Mouse (Mus musculus): Measurements from ENCODE around the gene Diaph3.
A peak's percentile ranks its signal among the peaks of the same experiment; 100 is the strongest.

Gene Diaph3

DNA sequence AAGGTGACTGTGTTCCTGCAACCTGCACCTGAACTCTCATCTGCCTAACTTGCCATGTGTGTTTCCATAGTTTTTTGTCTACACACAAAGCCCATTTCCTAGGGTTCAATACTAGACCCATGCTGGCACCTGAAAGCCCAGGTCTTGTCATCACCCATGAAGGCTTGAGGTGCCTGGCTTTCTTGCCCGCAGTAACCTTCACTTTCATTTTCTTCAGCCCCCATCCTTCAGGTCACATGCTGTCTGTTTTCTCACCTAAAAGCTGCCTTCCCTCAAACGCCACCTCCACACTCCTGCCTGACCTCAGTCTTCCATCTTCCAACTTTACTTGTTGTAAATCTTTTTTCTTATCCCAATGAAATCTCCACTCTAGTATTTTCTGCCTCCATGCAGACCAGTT is 61.3 kb downstream of the Diaph3 start:
- no peak for DNase-seq

DNA sequence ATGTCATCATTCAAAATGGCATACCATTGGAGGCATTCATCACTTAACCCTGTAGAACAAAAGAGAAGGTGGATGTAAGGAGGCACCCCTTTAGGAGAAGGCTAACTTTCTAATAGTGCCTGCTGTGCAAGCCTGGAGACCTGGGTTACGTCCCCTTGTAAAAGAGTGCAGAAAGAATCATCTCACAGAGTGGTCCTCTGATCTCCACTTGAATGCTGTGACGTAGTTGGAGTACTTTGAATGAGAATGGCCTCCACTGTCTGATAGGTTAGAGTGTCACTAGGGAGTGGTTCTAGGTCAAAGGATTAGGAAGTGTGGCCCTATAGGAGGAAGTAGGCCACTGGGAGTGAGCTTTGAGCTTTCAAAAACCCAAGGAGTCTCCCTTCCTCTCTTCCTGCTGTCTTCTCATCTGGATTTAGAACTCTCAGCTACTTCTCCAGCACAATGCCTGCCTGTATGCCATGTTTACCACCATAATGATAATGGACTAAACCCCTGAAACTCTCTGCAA is 66.0 kb downstream of the Diaph3 start:
- DNase-seq, result no peak

DNA sequence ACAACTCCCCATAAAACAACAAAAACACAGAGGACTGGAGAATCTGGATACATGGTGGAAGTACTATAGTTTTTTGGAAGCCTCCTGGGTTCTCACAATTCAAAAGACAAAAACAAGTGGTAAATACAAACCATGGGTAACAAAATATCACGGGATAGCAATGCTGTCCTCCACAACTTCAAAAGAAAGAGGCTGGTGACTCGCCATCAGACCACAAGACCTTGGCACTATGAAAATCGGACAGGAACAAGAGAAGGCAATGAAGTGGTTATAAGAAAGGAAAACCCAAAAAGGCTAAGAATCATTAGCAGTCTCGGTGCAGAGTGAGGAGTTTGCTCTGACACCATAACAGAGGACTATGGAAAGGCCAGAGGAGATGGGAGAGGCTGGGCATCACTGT is 76.8 kb downstream of the Diaph3 start:
- DNase-seq, result no peak

DNA sequence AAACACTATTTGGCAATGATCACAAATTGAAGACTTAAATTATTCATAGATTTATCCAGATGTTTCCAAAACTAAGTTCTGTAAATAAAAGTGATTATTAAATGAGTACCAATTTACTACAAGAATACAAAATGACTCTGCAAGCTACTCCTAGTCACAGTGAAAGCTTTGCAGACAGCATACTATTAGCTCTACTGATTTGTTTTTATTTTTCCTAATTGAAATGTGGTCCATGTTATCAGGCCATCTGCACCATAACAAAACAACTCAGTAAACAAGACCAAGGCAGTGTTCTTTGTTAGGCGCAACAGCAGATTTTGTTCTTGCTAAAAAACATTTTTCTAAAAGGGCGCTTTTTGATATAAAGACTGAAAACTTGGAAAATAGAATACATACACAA is 84.9 kb downstream of the Diaph3 start:
- no peak for DNase-seq

GRCm38 (mm10) chr14:87051187-87051586 is 89.8 kb downstream of the Diaph3 start:
- no peak for DNase-seq

- no peak for DNase-seq
Observed at GRCm38 (mm10) chr14:87044401-87044806, 96.6 kb downstream of the Diaph3 start.

DNA sequence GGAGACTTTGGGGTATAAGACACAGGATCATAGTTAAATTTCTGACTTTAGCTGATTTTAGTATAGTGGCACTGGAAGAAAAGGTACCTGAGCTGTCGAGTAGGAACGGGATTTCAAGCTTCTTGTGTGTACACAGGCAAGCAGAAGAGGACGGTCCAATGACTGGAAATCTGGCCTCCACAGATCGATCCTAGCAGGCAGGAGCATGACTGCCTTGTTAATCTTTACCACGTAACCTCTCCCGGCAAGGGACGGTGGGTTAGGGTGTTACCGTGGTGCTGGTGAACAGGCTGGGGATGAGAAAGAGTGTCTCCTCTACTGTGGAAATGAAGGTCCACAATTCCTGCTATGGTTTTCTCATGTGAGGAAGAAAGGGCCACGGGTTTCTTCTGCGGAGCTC is 120.8 kb downstream of the Diaph3 start:
- DNase-seq, result no peak

DNA sequence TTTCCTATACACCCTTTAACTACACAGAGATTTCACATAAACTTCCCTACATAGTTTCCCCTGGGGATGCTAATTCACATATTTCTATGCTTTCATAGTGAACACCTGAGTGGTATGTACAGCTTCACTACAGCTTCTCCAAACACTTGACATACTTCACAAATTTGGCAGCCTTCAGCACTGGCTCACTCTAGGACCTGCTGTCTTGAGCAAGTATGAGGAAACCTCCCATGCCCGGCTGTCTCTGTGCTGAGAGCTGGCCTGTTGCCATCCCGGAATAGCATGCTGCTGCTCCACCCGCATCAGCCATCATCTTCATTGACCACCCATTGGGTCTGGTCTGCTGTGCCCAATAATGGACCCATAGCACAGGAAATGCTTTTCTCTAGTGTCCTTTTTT is 121.3 kb downstream of the Diaph3 start:
- peak; percentile 11 to 20 for DNase-seq

- no peak for DNase-seq
Observed at GRCm38 (mm10) chr14:86997318-86997717, 143.7 kb downstream of the Diaph3 start.

- DNase-seq, result no peak
Observed at GRCm38 (mm10) chr14:86951169-86951568, 189.9 kb downstream of the Diaph3 start.

GRCm38 (mm10) chr14:86937953-86938352 is 203.1 kb downstream of the Diaph3 start:
- no peak for DNase-seq

- no peak for DNase-seq
Observed at GRCm38 (mm10) chr14:86936424-86936823, 204.6 kb downstream of the Diaph3 start.

GRCm38 (mm10) chr14:86930763-86931162 is 210.3 kb downstream of the Diaph3 start:
- no peak for DNase-seq

DNA sequence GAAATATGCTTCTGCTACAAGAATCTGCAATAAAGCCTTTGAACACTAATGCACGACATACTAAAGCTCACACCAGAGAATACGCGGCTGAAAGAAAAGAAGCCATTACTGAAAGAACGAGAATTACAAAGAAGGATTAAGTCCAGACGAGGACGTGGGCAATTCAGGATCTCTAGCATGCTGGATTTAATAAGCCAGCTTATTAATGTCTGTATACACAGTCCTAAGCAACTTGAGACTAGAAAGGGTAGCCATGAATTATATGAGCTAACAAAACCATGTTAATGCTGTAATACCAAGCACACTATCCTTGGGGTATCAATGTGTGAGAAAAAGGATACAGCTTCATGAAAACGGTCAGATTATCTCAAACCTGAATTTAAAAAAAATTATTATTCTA is 214.2 kb downstream of the Diaph3 start:
- DNase-seq, result no peak

- no peak for DNase-seq
Observed at GRCm38 (mm10) chr14:86898898-86899297, 242.1 kb downstream of the Diaph3 start.

DNA sequence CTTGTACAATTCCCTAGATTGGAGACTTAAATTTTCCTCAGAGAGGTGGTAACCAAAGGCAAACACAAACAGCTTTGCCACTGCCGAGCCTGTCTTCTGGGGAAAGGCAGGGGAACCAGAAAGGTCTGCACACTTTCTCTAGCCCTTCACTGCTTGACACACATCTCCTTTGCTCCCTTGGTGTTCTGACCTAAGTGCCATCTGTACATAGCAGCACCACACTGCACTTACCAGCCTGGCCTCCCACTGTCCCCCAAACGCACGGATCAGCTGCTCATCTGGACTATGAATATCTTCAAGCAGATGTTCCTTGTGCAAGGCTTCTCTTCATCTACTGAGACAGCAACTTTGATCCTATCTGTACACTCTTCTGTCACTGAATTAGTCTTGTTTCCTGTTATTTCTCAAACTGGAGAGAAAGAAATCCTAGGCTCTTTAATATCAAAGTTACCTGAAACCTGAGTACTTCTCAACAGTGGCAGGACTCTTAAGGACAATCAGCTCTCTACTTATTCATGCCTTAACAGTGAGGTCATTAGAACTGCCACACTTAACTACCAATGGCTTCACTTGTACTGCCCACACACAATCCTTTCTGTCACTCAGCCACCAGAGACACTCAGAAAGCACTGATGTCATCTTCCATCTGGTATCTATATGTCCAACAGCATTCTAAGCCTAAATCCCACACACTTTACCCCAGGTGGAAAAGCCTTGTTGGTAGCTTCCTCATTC is 251.8 kb downstream of the Diaph3 start:
- no peak for DNase-seq

GRCm38 (mm10) chr14:86885417-86886098 is 255.5 kb downstream of the Diaph3 start:
- DNase-seq, result no peak

GRCm38 (mm10) chr14:86869536-86869935 is 271.5 kb downstream of the Diaph3 start:
- DNase-seq, result peak; percentile 8 to 13

DNA sequence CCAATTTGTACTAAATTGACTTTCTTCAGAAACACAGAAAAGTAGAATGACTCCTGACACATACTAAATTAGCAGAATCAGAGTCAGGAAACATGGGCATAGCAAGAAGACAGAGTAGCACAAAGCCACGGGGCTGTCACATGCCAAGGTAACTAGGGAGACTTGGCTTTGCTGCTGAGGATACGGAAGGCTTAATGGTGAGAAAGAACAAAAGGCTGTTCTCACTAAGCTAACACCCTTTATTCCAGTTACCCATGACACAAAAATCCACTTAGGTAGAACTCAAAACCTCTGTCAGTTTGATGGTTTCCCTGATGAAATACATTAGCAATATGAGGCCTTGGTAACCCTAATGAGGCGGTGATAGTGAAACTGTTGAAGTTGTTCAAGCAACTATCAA is 273.9 kb downstream of the Diaph3 start:
- DNase-seq, result no peak

DNA sequence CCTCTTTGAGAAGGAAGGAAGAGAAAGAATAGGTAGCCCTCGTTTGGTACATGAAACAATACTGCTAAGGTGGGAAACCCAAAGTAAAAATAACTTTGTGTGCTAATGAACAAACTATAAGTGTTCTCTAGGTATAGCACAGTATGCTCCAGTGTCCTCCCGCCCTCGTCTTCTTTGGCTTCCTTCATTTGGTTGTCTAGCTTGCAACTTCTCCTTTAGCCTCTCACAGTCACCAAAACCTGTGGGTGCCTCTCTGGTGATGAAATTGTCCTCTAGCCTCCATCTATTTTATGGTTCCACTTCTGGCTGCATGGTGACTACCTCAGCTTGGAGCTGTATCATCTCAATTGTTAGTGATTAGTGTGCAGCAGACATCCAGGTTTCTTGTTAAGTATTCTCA is 277.0 kb downstream of the Diaph3 start:
- DNase-seq, result no peak

GRCm38 (mm10) chr14:86861277-86861946 is 279.6 kb downstream of the Diaph3 start:
- no peak for DNase-seq

GRCm38 (mm10) chr14:86847154-86847810 is 293.8 kb downstream of the Diaph3 start:
- DNase-seq, result no peak

GRCm38 (mm10) chr14:86844075-86844474 is 297.0 kb downstream of the Diaph3 start:
- DNase-seq, result no peak

Measured in cerebellum, adult 18-20 months (tissue).